Mouse (Mus musculus) retina, adult 2 months (tissue): ENCODE measurements around the gene Gm4881.
A peak's percentile ranks its signal among the peaks of the same experiment; 100 is the strongest.

Experiments
- DNase-seq: peaks from one replicate; pipeline ENCODE4 v3.0.0-alpha.2; 2012; ENCODE audit warnings: low read depth, low spot score

Gene Gm4881

GRCm38 (mm10) chr7:24944257-24944950 is at the start of gene Gm4881:
Gm4881 (minus strand) TSS chr7:24944494.
- DNase-seq: no peak

GRCm38 (mm10) chr7:24993081-24993480 is 48.8 kb upstream of the Gm4881 start:
- DNase-seq: no peak

DNA sequence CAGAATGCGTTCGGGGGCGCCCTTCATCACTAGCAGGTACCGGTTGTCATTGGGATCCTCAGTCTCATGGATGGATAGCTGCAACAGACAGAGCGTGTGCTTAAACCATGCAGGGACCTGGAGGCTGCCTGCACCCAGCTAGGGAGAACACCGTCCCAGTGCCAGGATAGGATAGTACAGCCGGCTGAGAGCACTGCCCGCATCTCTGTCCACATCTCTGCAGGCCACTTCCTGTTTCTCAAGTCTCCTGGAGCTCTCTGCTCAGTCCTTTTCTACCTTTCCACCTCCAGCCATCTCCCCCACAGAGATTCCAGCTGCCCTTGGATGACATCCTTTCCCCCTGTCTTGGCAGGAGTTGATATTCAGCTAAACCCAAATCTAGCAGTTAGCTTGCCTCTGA is 46.2 kb upstream of the Gm4881 start:
- DNase-seq: no peak

- DNase-seq: no peak
Measured at GRCm38 (mm10) chr7:24987941-24988340, 43.6 kb upstream of the Gm4881 start.

- DNase-seq: no peak
Measured at GRCm38 (mm10) chr7:24985799-24986198, 41.5 kb upstream of the Gm4881 start.

DNA sequence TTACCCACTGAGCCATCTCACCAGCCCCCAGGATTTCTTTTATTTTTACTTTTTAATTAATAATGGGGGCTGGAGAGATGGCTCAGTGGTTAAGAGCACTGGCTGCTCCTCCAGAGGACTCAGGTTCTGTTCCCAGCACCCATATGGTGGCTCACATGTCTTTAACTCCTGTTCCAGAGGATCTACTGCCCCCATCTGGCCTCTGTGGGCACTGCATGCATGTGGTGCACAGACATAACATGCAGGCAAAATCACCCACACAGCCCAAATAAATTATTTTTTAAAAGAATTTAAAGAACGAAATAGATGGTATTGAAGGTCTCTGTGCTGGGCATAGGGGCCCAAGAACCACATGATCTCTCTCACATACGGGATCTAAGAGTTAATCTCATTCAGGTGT is 40.0 kb upstream of the Gm4881 start:
- DNase-seq: no peak

DNA sequence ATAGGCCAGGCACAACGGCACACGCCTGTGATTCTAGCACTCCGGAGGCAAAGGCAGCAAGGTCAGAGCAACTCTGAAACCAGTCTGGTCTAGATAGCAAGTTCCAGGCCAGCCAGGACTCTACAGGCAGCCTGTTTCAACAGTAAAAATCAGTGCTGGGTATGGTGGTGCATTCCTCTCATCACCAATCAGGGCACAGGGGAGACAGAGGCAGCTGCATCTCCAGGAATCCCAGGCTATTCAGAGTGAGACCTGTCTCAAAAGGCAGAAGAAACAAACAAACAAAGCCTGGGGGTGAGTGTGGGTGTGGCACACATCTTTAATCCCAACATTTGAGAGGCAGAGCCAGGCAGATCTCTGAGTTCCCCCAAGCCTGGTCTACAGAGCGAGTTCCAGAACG is 39.1 kb upstream of the Gm4881 start:
- DNase-seq: no peak

- no peak for DNase-seq
Measured at GRCm38 (mm10) chr7:24980439-24980838, 36.1 kb upstream of the Gm4881 start.

DNA sequence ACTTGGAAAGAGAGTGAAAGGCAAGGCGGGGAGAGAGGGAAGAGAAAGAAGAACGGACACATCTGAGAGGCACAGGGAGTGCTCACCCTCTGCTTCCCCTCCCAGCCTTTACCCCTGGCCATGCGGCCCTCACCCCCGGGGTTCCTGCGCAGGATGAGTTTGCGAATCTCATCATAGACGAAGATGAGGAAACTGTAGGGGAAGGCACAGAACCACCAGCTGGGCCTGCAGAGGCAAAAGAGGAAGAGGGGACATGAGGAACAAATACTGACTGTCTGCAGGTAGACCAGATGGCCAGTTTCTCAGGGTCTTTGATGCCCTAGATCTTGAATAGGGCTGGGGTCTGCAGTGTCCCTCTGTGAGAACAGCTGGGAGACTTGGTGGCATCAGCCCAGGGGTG is 34.5 kb upstream of the Gm4881 start:
- no peak for DNase-seq

- DNase-seq: peak; percentile 43
Measured at GRCm38 (mm10) chr7:24974893-24975595, 30.8 kb upstream of the Gm4881 start.

DNA sequence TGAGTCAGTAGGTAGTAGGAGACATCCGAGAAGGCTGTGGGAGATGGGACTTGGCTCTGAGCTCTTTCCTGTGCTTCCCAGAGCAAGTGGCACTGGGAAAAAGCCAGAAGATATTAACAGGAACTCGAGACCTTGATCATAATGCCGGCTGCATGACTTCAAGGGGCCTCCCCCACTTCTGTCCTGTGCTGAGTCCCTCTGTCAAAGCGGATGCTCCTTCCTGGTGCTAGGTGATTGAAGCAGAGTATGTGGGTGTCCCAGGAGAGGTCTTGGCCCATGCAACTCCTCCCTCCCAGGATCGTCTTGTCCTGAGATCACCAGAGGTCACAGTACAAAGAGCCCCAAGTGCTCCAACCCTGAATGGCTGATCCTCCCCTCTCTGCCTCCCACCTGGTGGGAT is 29.6 kb upstream of the Gm4881 start:
- DNase-seq: no peak

- no peak for DNase-seq
Measured at GRCm38 (mm10) chr7:24973208-24973607, 28.9 kb upstream of the Gm4881 start.

GRCm38 (mm10) chr7:24971972-24972893 is 27.9 kb upstream of the Gm4881 start, which contains the start of gene Rabac1:
Rabac1 (minus strand) TSS chr7:24972754.
- DNase-seq: peak; percentile 92

DNA sequence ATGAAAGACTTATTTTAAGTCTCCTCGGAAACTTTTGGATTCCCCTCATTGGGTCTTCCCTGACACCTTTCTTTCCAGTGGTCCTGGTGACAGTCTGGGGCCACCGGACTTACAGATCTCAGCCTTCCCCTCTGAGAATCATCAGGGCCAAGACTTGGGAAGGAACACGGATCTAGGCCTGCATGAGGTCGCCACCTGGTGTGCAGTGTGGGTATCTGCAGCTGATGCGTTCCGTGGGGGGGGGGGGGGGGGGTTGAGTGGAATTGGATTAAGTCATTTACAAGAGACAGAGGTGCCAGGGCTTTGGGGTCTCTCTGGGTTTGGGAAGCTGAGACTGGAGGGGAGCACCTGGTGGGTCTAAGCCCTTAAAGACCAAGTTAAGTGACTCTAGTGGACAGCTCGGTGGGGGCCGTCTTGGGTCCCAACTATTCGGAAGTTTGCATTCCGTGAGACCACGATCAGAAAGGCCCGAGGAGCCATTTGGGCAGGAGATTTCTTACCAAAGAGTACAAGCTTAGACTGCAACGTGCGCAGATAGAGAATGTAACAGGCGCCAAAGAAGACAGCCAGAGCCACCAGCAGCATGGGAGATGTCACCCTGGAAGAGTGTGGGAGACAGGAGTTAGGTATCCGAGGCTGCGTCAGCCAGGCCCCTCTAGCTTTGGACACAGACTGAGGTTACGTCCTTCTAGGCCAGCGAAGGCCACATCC is 27.1 kb upstream of the Gm4881 start:
- peak; percentile 61 for DNase-seq

DNA sequence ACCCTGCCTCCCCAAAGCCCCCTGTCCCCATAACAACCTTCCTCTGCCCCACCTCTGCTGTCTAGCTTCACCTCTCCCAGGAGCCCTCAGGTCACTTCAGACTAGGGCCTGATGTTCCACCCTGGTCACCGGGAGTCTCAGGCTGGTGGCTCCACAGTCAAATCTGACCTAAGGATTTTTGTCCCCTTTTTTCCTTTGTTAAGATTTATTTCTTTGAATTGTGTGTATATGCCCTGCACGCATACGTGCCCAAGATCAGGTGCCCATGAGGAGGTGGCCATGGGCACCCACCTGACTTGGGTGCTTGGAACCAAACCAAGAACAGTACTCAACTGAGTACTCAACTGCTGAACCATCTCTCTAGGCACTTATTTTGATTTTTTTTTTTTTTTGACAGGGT is 26.0 kb upstream of the Gm4881 start:
- DNase-seq: no peak

DNA sequence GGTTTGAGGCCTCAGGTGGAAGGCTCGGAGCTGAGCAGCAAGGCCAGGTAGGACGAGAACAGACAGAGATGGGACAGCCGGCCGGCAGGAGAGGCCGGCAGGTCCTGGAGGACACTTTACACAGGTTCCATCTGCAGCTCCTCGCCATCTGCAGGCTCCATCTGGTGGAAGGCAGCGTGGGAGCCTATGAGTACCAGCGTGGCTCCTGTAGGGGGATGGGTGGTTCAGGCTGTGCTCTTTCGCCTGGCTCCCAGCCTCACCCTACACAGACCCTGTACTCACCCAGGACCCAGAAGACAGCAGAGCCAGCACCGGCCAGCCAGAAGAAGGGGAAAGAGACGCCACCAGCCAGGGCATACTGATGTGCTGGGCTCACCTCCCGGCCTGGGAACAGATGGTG is 25.5 kb upstream of the Gm4881 start:
- no peak for DNase-seq

- DNase-seq: no peak
Measured at GRCm38 (mm10) chr7:24968463-24968862, 24.2 kb upstream of the Gm4881 start.

GRCm38 (mm10) chr7:24967966-24968365 is 23.7 kb upstream of the Gm4881 start:
- no peak for DNase-seq

- DNase-seq: peak; percentile 63
Measured at GRCm38 (mm10) chr7:24964897-24965535, 20.7 kb upstream of the Gm4881 start.

- no peak for DNase-seq
Measured at GRCm38 (mm10) chr7:24964288-24964687, 20.0 kb upstream of the Gm4881 start.

DNA sequence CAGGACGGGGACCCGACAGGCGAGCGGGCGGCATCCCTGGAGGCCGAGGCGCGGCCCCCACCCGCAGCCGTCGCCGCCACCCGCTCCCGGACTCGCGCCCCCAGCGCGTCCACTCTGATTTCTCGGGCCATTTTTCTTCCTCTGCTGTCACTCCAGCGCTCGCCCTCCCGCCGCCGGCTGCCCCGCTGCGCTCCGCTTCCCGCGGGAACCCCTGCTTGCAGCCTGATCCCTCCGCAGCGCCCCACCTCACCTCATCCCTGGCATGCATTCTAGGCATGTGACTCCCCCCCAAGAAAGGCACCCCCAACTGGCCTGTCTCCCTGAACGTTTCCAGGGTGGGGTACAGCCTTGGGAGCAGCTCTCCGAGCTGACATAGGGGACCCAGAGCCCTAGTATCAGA is 10.9 kb upstream of the Gm4881 start:
- no peak for DNase-seq
